Mouse (Mus musculus) heart, adult 8-10 months (tissue): ENCODE measurements around the gene Pigs. TPM values are rescaled to one million over a fixed set of nuclear protein-coding genes. Genes with fewer than 3 reads are reported as not detected.

Experiments used
- DNase-seq: peaks from one replicate; pipeline ENCODE4 v3.0.0; 2022; ENCODE audit warnings: low spot score
- total RNA-seq, 4 experiments: library from RNA; stranded (reverse); gene quantifications; 2 replicates each; pipeline ENCODE4 v1.2.4; 2022

Pigs gene
- 10 to 100 TPM; 24.6 to 27.1 (median 25.1) TPM for total RNA-seq

DNA sequence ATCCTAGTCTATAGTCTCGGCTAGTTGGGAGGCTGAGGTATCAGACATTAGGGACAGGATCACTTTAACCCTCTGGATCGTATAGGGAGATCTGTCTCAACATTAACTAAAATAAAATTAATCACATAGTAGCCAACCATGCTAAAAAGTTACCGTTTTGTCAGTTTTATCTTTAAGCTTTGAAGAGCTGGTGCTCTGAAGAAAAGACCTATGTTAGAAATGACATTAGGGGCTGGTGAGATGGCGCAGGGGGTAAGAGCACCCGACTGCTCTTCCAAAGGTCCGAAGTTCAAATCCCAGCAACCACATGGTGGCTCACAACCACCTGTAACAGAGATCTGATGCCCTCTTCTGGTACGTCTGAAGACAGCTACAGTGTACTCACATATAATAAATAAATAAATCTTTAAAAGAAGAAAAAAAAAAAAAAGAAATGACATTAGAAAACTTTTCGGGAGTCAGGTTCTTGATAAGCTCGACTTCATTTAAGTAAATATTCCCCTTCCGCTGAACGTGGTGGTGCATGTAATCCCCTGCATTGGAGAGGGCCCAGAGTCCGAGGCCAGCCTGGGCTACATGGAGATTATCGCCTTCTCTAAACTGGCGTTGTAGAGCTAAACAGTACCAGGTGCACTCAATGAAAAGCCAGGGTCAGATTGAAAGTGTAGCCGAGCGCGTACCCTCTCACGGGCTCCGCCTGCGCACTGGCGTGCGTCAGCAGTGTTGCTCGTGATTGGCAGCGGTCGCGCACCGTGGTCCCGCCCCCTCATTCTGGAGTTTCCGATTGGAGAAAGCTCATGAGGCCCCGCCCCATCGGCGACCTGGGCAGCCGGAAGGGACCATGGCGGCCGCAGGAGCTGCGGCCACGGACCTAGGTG lies at the start of gene Pigs:
Gene Pigs, plus strand, starts transcription at position 782 of the 878 bp plus-strand sequence.
- peak; percentile 97 for DNase-seq

DNA sequence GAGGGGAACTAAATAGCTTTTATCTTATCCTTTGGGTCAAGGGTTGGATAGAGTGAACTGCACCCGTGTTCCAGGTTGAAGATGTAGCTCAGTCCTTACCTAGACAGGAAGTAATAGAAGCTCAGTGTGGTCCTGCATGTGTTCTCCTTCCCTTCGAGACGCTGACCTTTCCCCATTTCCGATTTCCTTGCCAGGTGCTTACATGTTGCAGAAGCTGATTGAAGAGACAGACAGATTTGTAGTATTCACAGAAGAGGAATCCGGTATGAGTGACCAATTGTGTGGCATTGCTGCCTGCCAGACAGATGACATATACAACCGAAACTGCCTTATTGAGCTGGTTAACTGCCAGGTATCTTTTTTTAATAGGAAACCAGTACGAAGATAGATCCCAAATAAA lies 49.4 kb upstream of the Pigs start:
- DNase-seq = no peak

DNA sequence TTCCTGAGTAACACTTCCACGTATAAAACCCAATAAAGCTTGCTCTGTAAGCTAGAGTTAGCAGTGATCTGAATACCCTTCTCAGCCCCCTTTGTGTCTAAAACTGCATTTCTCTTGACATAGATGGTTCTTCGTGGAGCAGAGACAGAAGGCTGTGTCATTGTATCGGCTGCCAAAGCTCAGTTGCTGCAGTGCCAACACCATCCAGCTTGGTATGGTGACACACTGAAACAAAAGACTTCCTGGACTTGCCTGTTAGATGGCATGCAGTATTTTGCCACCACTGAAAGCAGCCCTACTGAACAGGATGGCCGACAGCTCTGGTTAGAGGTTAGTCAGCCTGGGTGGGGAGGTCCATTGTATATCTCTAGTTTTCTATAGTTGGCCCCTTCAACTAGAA lies 48.6 kb upstream of the Pigs start:
- DNase-seq = no peak

DNA sequence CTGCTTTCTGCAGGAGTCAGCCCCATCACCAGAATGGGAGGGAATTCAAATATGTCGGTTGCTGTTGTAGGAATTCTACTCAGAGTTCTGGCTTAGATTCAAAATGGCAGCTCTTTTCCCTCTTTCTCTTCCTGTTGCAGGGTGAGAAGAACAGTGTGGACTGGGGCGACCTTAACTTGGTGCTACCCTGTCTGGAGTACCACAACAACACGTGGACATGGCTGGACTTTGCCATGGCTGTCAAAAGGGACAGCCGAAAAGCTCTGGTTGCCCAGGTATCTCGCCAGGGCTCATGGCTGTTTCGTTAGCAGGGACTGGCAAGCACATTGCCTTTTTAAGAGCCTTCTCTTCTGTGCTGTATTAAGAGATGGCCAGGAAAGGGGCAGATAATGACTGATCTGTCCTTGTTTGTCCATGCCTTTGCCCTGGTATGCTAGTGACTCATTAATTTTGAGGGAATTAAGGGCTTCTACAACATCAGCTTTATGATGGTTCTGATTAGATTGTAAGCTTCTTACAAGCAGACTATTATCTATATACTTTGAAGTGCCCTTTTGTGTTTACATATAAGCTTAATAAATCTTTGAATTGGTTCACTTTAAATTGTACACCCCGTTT lies 39.0 kb upstream of the Pigs start:
- no peak for DNase-seq

DNA sequence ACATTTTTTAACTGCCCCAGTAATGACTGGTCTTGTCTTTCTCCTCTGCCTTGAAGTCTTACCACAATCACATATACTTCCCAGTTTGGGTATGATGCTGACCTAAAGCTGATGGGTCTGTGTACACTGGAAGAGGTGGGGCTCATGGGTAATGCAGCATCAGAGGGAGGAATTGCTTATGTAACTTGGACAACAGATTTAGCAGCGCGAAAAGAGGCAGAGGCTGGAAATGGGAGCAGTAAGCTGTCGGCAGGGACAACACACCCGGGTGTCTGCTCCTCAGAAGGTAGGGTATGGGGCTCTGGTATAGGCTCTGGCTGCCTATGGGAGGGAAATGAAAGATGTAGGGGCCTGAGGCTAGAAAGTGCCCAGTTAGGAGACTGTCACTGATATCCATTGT lies 37.6 kb upstream of the Pigs start, which contains the start of gene BC030499:
Gene BC030499, plus strand, starts transcription at position 188 of the 400 bp plus-strand sequence.
- no peak for DNase-seq

DNA sequence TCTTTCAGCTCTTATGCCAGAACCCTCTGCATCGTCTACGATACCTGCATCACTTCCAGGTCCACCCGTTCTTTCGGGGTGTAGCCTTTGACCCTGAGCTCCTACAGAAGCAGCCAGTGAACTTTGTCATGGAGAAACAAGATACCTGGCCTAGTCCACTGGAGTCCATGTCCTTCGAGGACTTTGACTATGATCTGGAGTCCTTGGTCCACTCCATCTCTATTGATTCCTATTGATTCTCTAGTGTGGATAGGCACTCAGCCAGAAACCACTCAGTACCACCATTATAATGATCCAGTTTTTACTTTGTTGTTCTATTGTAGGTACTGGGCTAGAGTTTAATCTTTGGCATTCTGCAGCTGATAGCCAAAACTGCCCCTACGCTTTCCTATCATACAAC lies 33.6 kb upstream of the Pigs start:
- no peak for DNase-seq

DNA sequence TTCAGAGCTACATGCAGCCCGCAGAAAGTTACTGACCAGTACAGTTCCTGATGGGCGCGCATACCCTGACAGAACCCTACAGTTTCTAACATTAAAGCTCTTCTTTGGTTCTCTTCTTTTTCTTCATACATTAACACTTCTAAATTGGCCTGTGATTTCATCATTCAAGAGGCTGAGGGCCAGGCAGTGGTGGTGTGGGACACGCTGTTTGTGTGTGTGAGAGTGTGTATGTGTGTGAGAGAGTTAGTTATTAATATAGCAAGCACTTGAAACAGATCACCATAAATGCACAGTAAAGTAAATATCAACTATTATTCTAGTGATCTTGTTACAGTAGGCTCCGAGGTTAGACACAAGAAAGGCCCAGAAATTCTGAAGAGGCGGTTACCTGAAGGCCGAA lies 27.3 kb upstream of the Pigs start:
- DNase-seq = no peak

DNA sequence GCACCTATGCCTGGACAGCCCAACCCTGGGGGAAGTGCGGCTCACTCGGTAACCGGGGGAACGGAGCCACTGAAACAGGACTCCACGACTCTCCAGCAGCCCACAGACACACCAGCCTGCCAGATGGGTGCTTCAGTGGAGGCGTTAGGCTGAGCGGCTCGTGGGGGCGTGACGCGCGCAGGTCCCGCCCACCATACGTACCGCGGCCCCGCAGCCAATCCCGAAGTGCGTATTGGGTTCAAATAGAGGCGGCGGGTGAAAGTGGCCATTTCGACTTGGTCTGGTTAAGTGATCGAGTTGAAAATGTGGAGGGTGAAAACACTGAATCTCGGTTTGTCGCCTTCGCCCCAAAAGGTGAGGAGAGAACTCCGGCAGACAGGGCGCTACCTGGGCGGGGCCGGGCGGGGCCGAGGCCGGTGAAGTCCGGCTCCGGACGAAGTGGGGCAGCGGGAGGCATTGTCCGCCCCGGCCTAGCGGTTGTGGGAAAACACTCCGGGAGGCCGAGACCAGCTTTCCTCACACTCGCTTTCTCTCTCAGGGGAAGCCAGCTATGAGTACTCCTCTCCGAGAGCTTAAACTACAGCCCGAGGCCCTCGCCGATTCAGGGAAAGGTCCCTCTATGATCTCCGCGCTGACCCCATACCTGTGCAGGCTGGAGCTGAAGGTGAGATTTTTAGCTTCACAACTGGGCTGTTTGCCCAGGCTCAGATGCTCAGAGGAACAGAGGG lies 26.7 kb upstream of the Pigs start, which contains the start of gene Spag5:
Gene Spag5, plus strand, starts transcription at position 173 of the 728 bp plus-strand sequence.
- DNase-seq = peak; percentile 88

DNA sequence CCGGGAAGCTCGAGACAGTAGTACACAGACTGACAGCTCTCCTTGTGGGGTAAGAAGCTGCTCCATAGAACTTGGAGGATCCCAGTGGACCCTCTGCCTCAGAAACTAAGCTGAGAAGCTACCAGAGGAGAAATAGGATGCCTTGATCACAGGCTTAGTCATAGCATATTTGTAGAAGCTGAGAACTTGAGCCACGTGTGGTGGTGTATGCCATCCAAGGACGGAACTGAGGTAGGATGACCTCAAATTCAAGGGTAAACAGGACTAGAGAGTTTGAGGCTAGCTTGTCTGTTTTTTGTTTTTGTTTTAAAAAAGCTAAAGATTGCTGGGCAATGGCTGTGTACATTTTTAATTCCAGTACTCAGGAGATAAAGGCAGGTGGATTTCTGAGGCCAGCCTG lies 22.9 kb upstream of the Pigs start:
- no peak for DNase-seq

DNA sequence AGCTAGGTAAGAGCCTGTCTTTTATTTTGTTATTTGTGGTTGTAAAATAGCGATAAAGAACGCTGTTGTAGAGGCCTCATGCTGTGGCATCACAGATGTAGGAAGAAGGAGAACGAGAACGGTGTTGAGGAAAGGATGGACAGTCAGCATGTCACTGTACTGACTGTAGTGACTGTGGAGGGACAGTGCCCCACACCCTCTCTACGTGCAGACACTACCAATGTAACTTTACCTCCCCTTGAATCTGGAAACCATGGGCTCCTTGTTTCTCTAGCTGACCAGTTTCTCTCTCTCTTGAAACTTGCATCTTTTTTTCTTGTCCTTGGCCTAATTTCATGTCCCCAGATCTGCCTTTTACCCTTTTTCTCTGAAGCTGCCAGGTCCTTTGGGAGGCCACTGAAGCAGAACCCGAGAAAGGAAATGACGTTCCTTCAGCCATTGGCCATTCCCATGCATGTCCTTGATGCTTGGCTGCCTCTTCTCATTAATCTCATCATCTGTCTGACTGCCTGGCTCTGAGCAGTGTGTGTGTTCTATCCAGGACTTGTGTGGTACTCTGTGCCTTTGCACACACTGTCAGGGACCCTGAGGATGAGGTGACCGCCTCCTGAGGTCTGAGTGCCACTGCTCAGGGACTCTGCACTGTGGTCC lies 17.2 kb upstream of the Pigs start:
- no peak for DNase-seq

DNA sequence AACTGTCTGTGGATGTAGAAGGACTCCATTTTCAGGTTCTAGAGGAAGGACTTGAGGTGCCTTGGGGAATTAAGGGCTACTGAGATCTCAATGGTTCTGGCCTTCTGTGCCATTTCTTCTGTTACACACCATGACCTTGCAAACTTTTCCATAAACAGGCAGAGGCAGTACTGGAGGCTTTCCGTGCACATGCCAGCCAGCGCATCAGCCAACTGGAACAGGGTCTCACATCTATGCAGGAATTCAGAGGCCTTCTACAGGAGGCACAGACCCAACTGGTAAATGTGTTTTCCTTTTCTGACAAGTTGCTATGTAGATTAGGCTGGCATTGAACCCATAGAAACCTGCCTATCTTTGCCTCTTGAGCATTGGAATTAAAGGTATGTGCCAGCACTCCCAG lies 14.6 kb upstream of the Pigs start:
- DNase-seq = no peak

DNA sequence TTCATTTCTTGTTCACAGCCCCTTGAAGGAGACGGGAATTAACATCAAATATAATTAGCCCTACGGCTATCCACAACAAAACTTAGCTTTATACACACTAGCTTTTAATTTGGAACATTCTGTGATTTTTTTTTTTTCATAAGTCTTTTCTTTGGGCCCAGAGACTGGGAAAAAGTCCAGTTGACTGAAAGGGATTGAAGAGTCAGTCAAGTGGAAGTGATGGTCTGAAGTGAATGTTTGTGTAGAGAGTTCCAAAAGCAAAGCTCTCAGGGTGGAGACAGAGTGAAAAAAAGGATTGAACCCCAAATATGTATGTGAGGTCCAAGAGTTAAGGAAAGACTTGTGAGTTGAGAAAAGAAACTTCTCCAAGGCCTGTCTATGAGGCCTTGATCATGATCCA lies 9.8 kb upstream of the Pigs start:
- DNase-seq = no peak

DNA sequence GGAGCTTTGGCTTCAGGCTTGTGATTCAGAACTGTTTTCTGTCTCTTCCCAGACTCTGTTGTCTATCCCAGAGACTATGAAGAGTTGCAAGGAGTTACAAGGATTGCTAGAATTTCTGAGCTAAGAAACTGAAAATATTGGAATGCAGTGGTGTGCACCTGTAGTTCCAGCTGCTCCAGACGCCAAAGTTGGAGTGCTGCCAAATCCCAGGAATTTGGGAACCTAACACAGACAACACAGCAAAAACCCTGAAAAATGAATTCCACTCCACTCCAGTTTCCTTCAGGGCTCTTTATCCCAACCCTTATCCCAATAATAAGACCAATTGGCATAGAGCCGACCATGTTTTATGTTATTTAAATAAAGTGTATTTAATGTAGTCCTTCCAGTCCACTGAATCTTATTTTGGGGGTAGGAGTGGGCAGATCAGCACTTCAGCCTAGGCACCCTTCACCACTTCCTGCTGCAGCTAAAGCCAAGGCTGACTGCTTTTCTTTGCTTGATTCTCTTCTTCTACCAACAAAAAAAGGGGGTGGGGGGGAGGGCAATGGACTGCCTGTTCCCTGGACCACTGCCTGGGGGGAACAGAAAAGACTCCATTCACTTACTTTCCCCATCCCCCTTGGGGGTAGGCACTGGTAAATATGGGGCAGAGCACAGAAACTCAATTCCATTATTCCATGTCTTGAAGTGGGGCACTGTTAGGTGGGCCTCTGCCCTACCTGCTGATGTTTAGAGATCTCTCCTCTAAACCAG lies 6.0 kb upstream of the Pigs start:
- DNase-seq = no peak

DNA sequence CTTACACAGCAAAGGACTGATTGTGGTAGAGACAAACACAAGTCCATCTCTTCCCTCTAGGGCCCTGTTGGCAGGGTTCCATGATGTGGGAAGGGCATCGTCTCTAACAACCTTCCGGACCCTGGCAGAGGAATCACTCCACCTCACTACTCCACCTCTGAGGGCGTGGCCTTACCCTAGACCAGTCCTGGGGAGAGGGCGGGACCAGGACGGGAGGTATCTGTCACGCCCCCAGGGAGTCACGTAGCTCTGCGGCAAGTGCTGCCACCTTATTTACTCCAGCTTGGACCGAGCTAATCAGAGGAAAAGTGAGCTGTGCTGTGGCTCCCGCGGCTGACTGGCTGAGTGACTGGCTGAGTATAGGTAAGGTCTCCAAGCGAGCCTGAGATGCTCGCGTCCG lies 5.4 kb upstream of the Pigs start, which contains the start of gene Aldoc:
Gene Aldoc, plus strand, starts transcription at position 109 of the 400 bp plus-strand sequence.
- DNase-seq = no peak

DNA sequence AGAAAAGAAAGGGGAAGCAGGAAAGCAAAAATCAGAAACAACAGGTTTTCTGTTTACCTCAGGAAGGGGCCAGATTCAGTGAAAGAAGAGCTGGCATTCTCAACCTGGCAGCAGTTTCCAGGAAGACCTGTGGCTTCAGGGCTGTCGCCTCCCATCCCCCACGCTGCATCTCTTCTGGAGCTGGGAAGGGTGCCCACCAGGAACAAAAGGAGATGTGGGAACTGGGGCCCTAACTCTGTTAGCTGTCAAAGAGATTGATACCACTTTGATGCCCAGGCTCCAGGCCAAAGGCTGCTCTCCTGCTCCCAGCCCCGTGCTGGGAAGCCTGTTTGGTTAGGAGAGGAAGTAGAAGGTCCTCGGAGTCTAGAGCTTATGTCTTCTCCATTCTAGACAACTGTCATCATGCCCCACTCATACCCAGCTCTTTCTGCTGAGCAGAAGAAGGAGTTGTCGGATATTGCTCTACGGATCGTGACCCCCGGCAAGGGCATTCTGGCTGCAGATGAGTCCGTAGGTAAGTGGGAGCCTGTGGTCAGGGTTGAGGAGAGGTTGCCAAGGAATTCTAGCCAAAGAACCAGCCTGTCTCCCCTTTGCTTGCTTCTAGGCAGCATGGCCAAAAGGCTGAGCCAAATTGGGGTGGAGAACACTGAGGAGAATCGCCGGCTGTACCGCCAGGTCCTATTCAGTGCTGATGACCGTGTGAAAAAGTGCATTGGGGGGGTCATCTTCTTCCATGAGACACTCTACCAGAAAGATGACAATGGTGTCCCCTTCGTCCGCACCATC lies 4.0 kb upstream of the Pigs start:
- no peak for DNase-seq

DNA sequence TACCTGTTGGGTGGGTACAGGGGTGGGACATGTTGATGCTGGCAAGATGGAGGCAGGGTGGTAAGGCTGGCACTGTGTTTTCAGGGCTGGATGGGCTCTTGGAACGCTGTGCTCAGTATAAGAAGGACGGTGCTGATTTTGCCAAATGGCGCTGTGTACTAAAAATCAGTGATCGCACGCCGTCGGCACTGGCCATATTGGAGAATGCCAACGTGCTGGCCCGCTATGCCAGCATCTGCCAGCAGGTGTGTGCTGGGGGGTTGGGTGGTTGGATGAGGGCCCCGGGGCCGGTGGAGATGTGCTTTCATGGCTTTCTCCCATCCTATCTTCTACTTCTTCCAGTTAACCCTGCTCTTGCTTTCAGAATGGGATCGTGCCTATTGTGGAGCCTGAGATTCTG lies 3.2 kb upstream of the Pigs start:
- no peak for DNase-seq

DNA sequence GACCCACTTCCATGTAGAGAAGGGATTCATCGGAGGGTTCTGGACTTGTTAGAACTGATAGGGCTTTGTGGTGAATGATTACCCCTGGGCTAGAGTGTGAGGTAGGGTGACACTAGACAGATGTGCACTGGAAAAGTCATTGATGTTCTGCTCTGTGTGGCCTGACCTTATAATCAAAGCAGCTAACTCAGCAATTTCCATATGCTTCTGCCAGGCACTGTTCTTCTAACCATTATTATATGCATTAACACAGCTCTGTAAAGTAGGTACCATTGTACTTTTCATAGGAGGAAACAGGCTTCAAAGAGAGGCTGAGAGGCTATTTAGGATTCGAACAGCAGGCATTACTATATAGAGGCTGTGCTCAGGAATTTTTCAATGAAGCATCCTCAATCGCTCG lies 1.0 kb upstream of the Pigs start:
- no peak for DNase-seq

DNA sequence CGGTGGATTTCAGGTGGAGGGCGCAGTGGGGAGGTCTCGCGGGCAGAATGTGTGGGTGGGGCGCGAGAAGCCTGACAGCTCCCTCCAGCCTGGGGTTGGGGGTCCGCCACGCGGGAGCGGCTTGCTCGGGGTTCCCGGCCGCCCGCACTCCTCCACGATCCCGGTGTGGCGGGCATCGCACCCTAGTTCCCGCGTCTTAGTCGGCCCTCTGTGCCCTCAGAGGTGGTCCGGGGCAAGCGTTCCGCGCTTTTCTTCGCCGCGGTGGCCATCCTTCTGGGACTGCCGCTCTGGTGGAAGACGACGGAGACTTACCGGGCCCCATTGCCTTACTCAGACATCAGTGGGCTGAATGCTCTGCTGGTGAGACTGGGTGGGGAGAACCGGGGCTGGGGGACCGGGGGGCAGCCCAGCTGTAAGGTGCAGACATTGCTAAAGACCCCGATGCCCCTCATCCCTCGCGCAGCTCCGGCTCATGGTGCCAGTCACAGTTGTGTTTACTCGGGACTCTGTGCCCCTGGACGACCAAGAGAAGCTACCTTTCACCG lies 369 bp downstream of the Pigs start:
- DNase-seq = no peak

DNA sequence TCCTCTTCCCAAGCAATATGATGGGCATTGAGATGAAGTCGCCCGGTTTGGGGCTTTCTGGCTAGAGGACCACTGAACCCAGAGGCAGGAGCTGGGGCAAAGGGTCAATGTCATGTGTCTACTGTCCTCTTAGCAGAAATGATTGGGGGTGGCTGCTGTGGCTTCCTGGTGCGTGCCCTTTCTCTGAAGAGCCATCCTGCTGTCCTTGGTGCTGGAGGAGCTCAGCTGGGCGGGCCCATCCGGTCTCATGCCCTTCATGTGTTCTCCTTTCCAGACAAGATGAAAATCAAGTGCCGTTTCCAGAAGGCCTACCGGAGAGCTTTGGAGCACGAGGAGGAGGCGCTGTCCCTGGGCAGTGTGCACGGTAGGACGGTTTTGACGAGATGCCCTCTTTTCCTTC lies 4.5 kb downstream of the Pigs start:
- no peak for DNase-seq

DNA sequence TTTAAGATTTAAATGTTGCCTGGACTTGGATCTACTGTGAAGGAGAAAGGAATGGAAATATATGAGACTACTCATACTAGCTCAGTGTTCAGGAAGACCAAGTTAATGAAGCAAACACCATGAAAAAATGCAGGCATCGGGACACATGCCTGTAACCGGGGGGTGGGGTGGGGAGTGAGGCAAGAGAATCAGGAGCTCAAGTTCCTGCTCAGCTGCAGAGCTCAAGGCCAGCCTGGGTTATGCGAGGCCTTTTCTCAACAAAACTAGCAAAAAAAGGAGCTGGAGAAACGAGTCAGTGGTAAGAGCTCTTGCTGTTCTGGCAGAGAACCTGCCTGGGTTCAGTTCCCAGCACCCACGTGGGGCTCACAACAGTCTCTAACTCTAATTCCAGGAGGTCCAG lies 5.8 kb downstream of the Pigs start:
- DNase-seq = no peak
